Mouse (Mus musculus): ENCODE data around the gene Adck1.

Adck1 gene

GRCm38 (mm10) chr12:88408323-88409047 is 48.1 kb downstream of the Adck1 start:
- H3K4me1 ChIP-seq (replicated peaks; ENCODE audit: low read depth, low read length): peaks cover 8% of the 10 kb centered on the region
- no peaks in the 10 kb centered on the region for H3K9me3 ChIP-seq (ENCODE audit: low read length)
- TF ChIP-seq POU5F1 (IDR thresholded peaks at IDR 0.05; ENCODE audit: borderline replicate concordance, low read length): no peak
- TF ChIP-seq CTCF (conservative IDR thresholded peaks at IDR 0.05; ENCODE audit: low read length): no peak
- no peak for TF ChIP-seq NANOG (IDR thresholded peaks at IDR 0.05; ENCODE audit: borderline replicate concordance, low read length)
- no peak overlapping the region for H3K4me3 ChIP-seq (replicated peaks; ENCODE audit: low read length)
- H3K36me3 ChIP-seq (ENCODE audit: insufficient read depth, low read length): 0 out of 2 replicates have a peak, but pooled peaks cover 11% of the 10 kb centered on the region
- no peaks in the 10 kb centered on the region for H3K27me3 ChIP-seq (ENCODE audit: insufficient read depth, low read length)

- H3K4me3 ChIP-seq (replicated peaks; ENCODE audit: low read length): no peak overlapping the region
- H3K9me3 ChIP-seq (ENCODE audit: low read length): no peaks in the 10 kb centered on the region
- no peaks in the 10 kb centered on the region for H3K27me3 ChIP-seq (ENCODE audit: insufficient read depth, low read length)
- 0 out of 2 replicates have a peak, but pooled peaks cover 7% of the 10 kb centered on the region for H3K36me3 ChIP-seq (ENCODE audit: insufficient read depth, low read length)
- TF ChIP-seq POU5F1 (IDR thresholded peaks at IDR 0.05; ENCODE audit: borderline replicate concordance, low read length) (no peak), NANOG (IDR thresholded peaks at IDR 0.05; ENCODE audit: borderline replicate concordance, low read length) (no peak), CTCF (conservative IDR thresholded peaks at IDR 0.05; ENCODE audit: low read length) (no peak)
- H3K4me1 ChIP-seq (replicated peaks; ENCODE audit: low read depth, low read length): peaks cover 5% of the 10 kb centered on the region
Measured at GRCm38 (mm10) chr12:88413239-88413638, 52.9 kb downstream of the Adck1 start.

- H3K4me1 ChIP-seq (replicated peaks; ENCODE audit: low read depth, low read length): no peaks in the 10 kb centered on the region
- H3K4me3 ChIP-seq (replicated peaks; ENCODE audit: low read length): no peak overlapping the region
- TF ChIP-seq CTCF (conservative IDR thresholded peaks at IDR 0.05; ENCODE audit: low read length) (no peak), NANOG (IDR thresholded peaks at IDR 0.05; ENCODE audit: borderline replicate concordance, low read length) (no peak), POU5F1 (IDR thresholded peaks at IDR 0.05; ENCODE audit: borderline replicate concordance, low read length) (no peak)
- no peaks in the 10 kb centered on the region for H3K9me3 ChIP-seq (ENCODE audit: low read length)
- no peaks in the 10 kb centered on the region for H3K27me3 ChIP-seq (ENCODE audit: insufficient read depth, low read length)
- no peaks in the 10 kb centered on the region for H3K36me3 ChIP-seq (ENCODE audit: insufficient read depth, low read length)
Measured at GRCm38 (mm10) chr12:88419912-88420621, 59.7 kb downstream of the Adck1 start.

GRCm38 (mm10) chr12:88426926-88427325 is 66.6 kb downstream of the Adck1 start:
- Histone ChIP-seq H3K4me3 (replicated peaks; ENCODE audit: low read length) (no peak overlapping the region), H3K9me3 (ENCODE audit: low read length) (peaks cover 11% of the 10 kb centered on the region; the same call in 1 of the 2 replicates), H3K36me3 (ENCODE audit: insufficient read depth, low read length) (peaks cover 9% of the 10 kb centered on the region), H3K4me1 (replicated peaks; ENCODE audit: low read depth, low read length) (peaks cover 18% of the 10 kb centered on the region), H3K27me3 (ENCODE audit: insufficient read depth, low read length) (no peaks in the 10 kb centered on the region)
- no peak for TF ChIP-seq NANOG (IDR thresholded peaks at IDR 0.05; ENCODE audit: borderline replicate concordance, low read length)
- no peak for TF ChIP-seq CTCF (conservative IDR thresholded peaks at IDR 0.05; ENCODE audit: low read length)
- TF ChIP-seq POU5F1 (IDR thresholded peaks at IDR 0.05; ENCODE audit: borderline replicate concordance, low read length): no peak

- peaks cover 18% of the 10 kb centered on the region for H3K4me1 ChIP-seq (replicated peaks; ENCODE audit: low read depth, low read length)
- peaks cover 9% of the 10 kb centered on the region for H3K36me3 ChIP-seq (ENCODE audit: insufficient read depth, low read length)
- no peak overlapping the region for H3K4me3 ChIP-seq (replicated peaks; ENCODE audit: low read length)
- no peaks in the 10 kb centered on the region for H3K27me3 ChIP-seq (ENCODE audit: insufficient read depth, low read length)
- H3K9me3 ChIP-seq (ENCODE audit: low read length): peaks cover 11% of the 10 kb centered on the region; the same call in 1 of the 2 replicates
- TF ChIP-seq POU5F1 (IDR thresholded peaks at IDR 0.05; ENCODE audit: borderline replicate concordance, low read length) (no peak), NANOG (IDR thresholded peaks at IDR 0.05; ENCODE audit: borderline replicate concordance, low read length) (no peak), CTCF (conservative IDR thresholded peaks at IDR 0.05; ENCODE audit: low read length) (no peak)
Measured at GRCm38 (mm10) chr12:88428735-88429134, 68.4 kb downstream of the Adck1 start.

GRCm38 (mm10) chr12:88432277-88432676 is 71.9 kb downstream of the Adck1 start:
- peaks cover 2% of the 10 kb centered on the region; the same call in 1 of the 2 replicates for H3K4me1 ChIP-seq (replicated peaks; ENCODE audit: low read depth, low read length)
- no peak overlapping the region for H3K4me3 ChIP-seq (replicated peaks; ENCODE audit: low read length)
- no peaks in the 10 kb centered on the region for H3K27me3 ChIP-seq (ENCODE audit: insufficient read depth, low read length)
- TF ChIP-seq POU5F1 (IDR thresholded peaks at IDR 0.05; ENCODE audit: borderline replicate concordance, low read length) (no peak), NANOG (IDR thresholded peaks at IDR 0.05; ENCODE audit: borderline replicate concordance, low read length) (no peak)
- peaks cover 11% of the 10 kb centered on the region; the same call in 1 of the 2 replicates for H3K9me3 ChIP-seq (ENCODE audit: low read length)
- H3K36me3 ChIP-seq (ENCODE audit: insufficient read depth, low read length): peaks cover 9% of the 10 kb centered on the region

- Histone ChIP-seq H3K9me3 (ENCODE audit: low read length) (peaks cover 11% of the 10 kb centered on the region; the same call in 1 of the 2 replicates), H3K27me3 (ENCODE audit: insufficient read depth, low read length) (no peaks in the 10 kb centered on the region)
- TF ChIP-seq NANOG (IDR thresholded peaks at IDR 0.05; ENCODE audit: borderline replicate concordance, low read length): no peak
Measured at GRCm38 (mm10) chr12:88433171-88433570, 72.8 kb downstream of the Adck1 start.

GRCm38 (mm10) chr12:88436962-88437750 is 76.8 kb downstream of the Adck1 start:
- Histone ChIP-seq H3K4me3 (replicated peaks; ENCODE audit: low read length) (no peak overlapping the region), H3K27me3 (ENCODE audit: insufficient read depth, low read length) (no peaks in the 10 kb centered on the region), H3K4me1 (replicated peaks; ENCODE audit: low read depth, low read length) (peaks cover 6% of the 10 kb centered on the region; the same call in 1 of the 2 replicates), H3K36me3 (ENCODE audit: insufficient read depth, low read length) (no peaks in the 10 kb centered on the region), H3K9me3 (ENCODE audit: low read length) (no peaks in the 10 kb centered on the region)
- TF ChIP-seq NANOG (IDR thresholded peaks at IDR 0.05; ENCODE audit: borderline replicate concordance, low read length): no peak
- no peak for TF ChIP-seq CTCF (conservative IDR thresholded peaks at IDR 0.05; ENCODE audit: low read length)
- TF ChIP-seq POU5F1 (IDR thresholded peaks at IDR 0.05; ENCODE audit: borderline replicate concordance, low read length): no peak

More at GRCm38 (mm10) chr12:88433171-88433570, 72.8 kb downstream of the Adck1 start:
- H3K4me3 ChIP-seq (replicated peaks; ENCODE audit: low read length): no peak overlapping the region
- H3K36me3 ChIP-seq (ENCODE audit: insufficient read depth, low read length): peaks cover 9% of the 10 kb centered on the region
- no peaks in the 10 kb centered on the region for H3K4me1 ChIP-seq (replicated peaks; ENCODE audit: low read depth, low read length)

Measured in E14TG2a.4 (cell line).